Mouse (Mus musculus) embryonic facial prominence, embryonic 14.5 days (tissue): ENCODE data around the gene Syngr1. TPM values are rescaled to one million over a fixed set of nuclear protein-coding genes. Genes with fewer than 3 reads are reported as not detected.

Experiments
- ATAC-seq: fragments of 200-750 bp; cut with Nextera tagmentation; 2 replicates; pipeline ENCODE4 v1.8.0; 2017; ENCODE audit warnings: low read depth, moderate number of reproducible peaks, moderate TSS enrichment
- DNase-seq: peaks from one replicate; pipeline ENCODE4 v3.0.0-alpha.2; 2015; ENCODE audit warnings: low spot score
- H3K27ac ChIP-seq: fragments of 300-500 bp; sonication (generic); replicated peaks from 2 replicates; pipeline ENCODE4 v1.5.1; 2014; ENCODE audit warnings: low read depth, mild to moderate bottlenecking, low read length, moderate library complexity
- H3K27me3 ChIP-seq: fragments of 300-500 bp; sonication (generic); replicated peaks from 2 replicates; pipeline ENCODE4 v1.6.1; 2014; ENCODE audit warnings: low read length; ENCODE audit not compliant: control insufficient read depth, insufficient read depth
- H3K36me3 ChIP-seq: fragments of 300-500 bp; sonication (generic); 2 replicates; pipeline ENCODE4 v1.6.1; 2014; ENCODE audit warnings: low read length, mixed read lengths; ENCODE audit not compliant: control insufficient read depth, insufficient read depth
- H3K4me1 ChIP-seq: fragments of 300-500 bp; sonication (generic); 2 replicates; pipeline ENCODE4 v1.6.1; 2014; ENCODE audit warnings: antibody characterized with exemption, low read length; ENCODE audit not compliant: control insufficient read depth, insufficient read depth
- H3K4me2 ChIP-seq: fragments of 300-500 bp; sonication (generic); 2 replicates; pipeline ENCODE4 v1.6.1; 2014; ENCODE audit warnings: low read depth, mild to moderate bottlenecking, low read length, moderate library complexity, mixed read lengths
- H3K4me3 ChIP-seq: fragments of 300-500 bp; sonication (generic); 2 replicates; pipeline ENCODE4 v1.5.1; 2014; ENCODE audit warnings: low read depth, mild to moderate bottlenecking, low read length
- H3K9ac ChIP-seq: fragments of 300-500 bp; sonication (generic); 2 replicates; pipeline ENCODE4 v1.6.1; 2014; ENCODE audit warnings: low read depth, mild to moderate bottlenecking, low read length, moderate library complexity, mixed read lengths
- H3K9me3 ChIP-seq: fragments of 300-500 bp; sonication (generic); 2 replicates; pipeline ENCODE4 v1.6.1; 2016; ENCODE audit warnings: low read length; ENCODE audit not compliant: control insufficient read depth
- WGBS: fragments of 180-500 bp; shearing (Covaris S2); extraction: QIAGEN DNeasy Blood & Tissue Kit; methylation state at CpG from one replicate; pipeline ENCODE4 v1.1.7; 2014; 5-methylcytosine and 5-hydroxymethylcytosine counted together
- polyA plus RNA-seq: library from polyadenylated mRNA; unstranded; fragments of >200 nt; fragmentation: Nextera tagmentation; extraction: Ambion mirVana; gene quantifications from 2 replicates; pipeline ENCODE4 v1.2.1, GENCODE M21; 2014

The Syngr1 gene
- polyA plus RNA-seq, 1 experiment from 2014 or later: 10.3 TPM

DNA sequence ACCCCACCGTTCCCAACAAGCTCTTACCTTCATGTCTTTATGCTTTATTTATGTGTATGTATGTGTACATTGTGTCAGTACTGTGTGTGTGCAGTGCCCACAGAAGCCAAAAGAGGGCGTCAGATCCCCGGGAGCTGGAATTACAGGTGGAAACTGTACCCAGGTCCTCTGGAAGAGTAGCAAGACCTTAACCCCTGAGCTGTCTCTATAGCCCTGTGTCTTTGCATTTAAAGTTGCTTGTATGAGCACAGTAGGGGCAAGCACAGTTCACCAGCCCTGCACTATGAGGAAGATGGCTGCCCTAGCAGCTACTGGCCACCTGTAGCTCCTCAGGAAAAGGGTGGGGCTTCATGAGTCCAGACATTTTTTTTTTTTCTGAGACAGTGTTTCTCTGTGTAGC is 16.4 kb downstream of the Syngr1 start:
- H3K9me3 ChIP-seq: no peaks in the 10 kb centered on the region
- DNase-seq: no peak
- no peak for ATAC-seq
- no peak overlapping the region for H3K27ac ChIP-seq
- 94% methylated on average over 3 of the region's 3 CpGs for WGBS
- no peaks in the 10 kb centered on the region for H3K36me3 ChIP-seq
- no peaks in the 10 kb centered on the region for H3K27me3 ChIP-seq
- H3K4me2 ChIP-seq: no peak overlapping the region
- H3K4me3 ChIP-seq: no peak overlapping the region
- no peaks in the 10 kb centered on the region for H3K4me1 ChIP-seq
- H3K9ac ChIP-seq: no peak overlapping the region

DNA sequence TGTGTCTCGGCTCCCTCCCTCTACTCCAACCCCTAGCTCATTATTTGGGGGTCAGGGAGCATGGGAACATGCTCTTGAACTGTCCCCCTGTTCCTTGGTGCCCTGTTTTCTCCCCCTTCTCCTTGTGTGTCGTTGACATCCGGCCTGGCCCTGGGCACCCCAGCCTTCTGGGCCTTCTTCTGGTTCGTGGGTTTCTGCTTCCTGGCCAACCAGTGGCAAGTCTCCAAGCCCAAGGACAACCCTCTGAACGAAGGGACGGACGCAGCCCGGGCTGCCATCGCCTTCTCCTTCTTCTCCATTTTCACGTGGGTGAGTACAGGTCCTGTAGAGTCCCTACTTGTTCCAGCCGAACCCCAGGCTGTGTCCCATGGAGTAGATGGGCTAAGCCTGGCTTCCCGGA is 20.3 kb downstream of the Syngr1 start:
- H3K9ac ChIP-seq: 0 out of 2 replicates have a peak overlapping the region, but pooled peaks have one; percentile 6
- 78% methylated on average over 12 of the region's 12 CpGs for WGBS
- no peak overlapping the region for H3K27ac ChIP-seq
- no peaks in the 10 kb centered on the region for H3K9me3 ChIP-seq
- H3K4me1 ChIP-seq: no peaks in the 10 kb centered on the region
- H3K36me3 ChIP-seq: no peaks in the 10 kb centered on the region
- DNase-seq (no peak), ATAC-seq (no peak)
- H3K27me3 ChIP-seq: no peaks in the 10 kb centered on the region
- H3K4me2 ChIP-seq: no peak overlapping the region
- no peak overlapping the region for H3K4me3 ChIP-seq

DNA sequence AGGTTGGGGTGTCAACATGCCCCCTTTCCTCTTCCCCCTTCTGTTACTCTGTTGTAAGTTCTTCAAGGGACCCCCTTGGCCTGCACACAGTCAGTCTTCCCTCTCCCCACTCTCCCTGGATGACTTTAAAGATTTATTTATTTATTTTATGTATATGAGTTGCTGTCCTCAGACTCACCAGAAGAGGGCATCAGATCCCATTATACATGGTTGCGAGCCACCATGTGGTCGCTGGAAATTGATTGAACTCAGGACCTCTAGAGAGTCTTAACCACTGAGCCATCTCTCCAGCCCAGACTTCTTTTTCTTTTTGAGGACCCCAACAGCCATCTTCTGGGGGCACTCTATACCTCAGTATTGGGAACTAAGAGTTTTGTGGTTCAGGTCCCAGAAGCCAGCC is 21.4 kb downstream of the Syngr1 start:
- no peaks in the 10 kb centered on the region for H3K9me3 ChIP-seq
- 37% methylated on average over 2 of the region's 2 CpGs for WGBS
- H3K4me3 ChIP-seq: no peak overlapping the region
- no peaks in the 10 kb centered on the region for H3K27me3 ChIP-seq
- ATAC-seq: no peak
- H3K4me2 ChIP-seq: no peak overlapping the region
- no peak overlapping the region for H3K27ac ChIP-seq
- no peak overlapping the region for H3K9ac ChIP-seq
- no peaks in the 10 kb centered on the region for H3K36me3 ChIP-seq
- no peak for DNase-seq
- H3K4me1 ChIP-seq: no peaks in the 10 kb centered on the region

DNA sequence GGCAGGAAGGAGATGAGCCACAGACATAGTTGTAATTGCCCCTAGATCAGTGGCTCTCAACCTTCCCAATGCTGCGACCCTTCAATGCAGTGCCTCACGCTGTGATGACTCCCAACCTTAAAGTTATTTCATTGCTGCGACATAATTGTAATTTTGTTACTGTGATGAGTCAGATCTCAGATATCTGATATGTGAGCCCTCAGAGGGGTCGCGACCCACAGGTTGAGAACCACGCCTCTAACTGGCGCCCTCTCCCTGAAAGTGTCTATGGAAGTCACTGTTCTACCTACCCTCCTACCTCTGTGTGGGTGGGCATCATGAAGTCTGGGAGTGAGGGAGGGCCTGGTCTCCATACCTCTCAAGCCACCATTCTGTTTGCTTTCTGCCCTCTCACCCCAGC is 23.3 kb downstream of the Syngr1 start:
- H3K27ac ChIP-seq: no peak overlapping the region
- WGBS: 83% methylated on average over 7 of the region's 7 CpGs
- no peaks in the 10 kb centered on the region for H3K4me1 ChIP-seq
- no peak overlapping the region for H3K9ac ChIP-seq
- H3K4me3 ChIP-seq: no peak overlapping the region
- no peaks in the 10 kb centered on the region for H3K27me3 ChIP-seq
- DNase-seq: no peak
- ATAC-seq: no peak
- no peak overlapping the region for H3K4me2 ChIP-seq
- H3K9me3 ChIP-seq: no peaks in the 10 kb centered on the region
- no peaks in the 10 kb centered on the region for H3K36me3 ChIP-seq

DNA sequence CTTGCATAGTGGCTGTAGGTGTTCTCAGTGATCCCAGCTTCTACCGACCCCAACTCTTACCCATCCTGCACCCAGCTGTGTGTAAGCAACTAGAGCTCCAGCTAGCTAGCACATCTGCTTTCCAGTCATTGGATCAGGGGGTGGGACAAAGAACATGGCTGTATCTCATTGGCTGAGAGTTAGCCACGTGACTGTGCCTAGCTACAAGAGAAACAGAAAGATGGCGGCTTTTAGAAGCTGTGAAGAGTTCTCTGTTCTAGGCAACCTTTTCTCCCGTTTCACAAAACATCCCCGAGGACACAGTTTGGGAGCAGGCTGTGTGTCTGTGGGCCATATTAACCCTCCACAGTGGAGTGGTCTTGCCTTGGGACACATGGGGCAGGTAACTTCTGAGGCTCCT is 24.1 kb downstream of the Syngr1 start:
- Histone ChIP-seq H3K4me3 (no peak overlapping the region), H3K4me2 (no peak overlapping the region), H3K27ac (no peak overlapping the region), H3K36me3 (no peaks in the 10 kb centered on the region), H3K9ac (no peak overlapping the region), H3K4me1 (no peaks in the 10 kb centered on the region), H3K9me3 (no peaks in the 10 kb centered on the region), H3K27me3 (no peaks in the 10 kb centered on the region)
- no peak for DNase-seq
- WGBS: 59% methylated on average over 5 of the region's 5 CpGs
- ATAC-seq: no peak

DNA sequence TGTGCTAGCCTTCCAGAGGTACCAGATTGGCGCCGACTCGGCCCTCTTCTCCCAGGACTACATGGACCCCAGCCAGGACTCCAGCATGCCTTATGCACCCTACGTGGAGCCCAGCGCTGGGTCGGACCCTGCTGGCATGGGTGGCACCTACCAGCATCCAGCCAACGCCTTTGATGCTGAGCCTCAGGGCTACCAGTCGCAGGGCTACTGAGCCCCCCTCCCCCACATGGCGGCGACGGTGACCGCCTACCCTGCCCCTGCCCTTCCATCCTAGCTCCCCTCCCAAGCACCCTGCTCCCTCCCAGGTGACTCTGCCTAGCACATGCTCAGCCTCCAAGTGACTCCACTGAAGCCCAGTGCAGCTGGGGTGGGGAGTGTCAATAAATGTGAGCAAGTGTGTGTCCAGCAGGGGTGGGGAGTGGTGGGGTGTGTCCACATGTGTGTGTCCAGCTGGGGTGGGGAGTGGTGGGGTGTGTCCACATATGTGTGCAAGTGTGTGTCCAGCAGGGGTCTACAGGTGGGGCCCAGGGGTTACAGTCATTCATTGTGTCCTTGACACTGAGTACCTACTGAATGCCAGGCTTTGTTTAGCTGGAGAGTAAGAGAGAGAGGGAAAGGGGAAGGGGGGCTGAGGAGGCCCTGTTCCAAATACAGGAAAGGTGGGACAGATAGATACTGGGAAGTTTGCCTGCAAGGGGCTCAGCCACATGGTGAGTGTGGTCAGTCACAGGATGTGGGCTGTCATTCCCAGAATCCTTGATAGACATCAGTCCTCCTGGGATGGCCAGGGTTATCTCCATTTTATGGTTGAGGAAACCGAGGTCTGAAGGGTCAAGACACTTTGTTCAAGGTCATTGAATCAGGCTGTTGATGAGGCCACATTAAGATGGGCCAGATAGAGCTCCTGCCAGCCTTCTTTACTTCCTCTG is 25.0 kb downstream of the Syngr1 start:
- Histone ChIP-seq H3K9ac (no peak overlapping the region), H3K27ac (no peak overlapping the region), H3K4me1 (no peaks in the 10 kb centered on the region), H3K27me3 (no peaks in the 10 kb centered on the region), H3K4me2 (no peak overlapping the region), H3K9me3 (no peaks in the 10 kb centered on the region), H3K36me3 (no peaks in the 10 kb centered on the region), H3K4me3 (no peak overlapping the region)
- DNase-seq (no peak), ATAC-seq (no peak)
- WGBS: 76% methylated on average over 13 of the region's 13 CpGs

DNA sequence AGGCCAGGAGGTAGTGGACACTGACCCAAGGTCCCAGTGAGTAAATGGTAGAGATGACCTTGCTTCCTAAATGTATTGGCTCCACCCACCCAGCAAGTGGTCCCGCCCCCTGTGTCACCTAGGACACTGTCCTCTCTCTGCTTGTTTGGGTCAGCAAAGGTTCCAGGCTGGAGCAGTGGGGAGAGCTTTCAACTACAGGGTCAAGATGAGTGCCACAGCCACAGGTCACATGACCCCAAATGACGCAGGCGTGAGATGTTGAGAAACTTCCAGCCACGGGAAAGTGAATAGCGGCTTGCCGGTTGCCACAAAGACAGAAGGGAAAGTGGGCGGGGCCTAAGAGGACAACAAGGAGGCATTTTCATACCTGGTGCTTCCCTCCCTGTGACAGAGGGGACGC is 26.0 kb downstream of the Syngr1 start:
- Histone ChIP-seq H3K4me3 (no peak overlapping the region), H3K4me2 (no peak overlapping the region), H3K4me1 (no peaks in the 10 kb centered on the region), H3K36me3 (no peaks in the 10 kb centered on the region), H3K9me3 (no peaks in the 10 kb centered on the region), H3K27me3 (no peaks in the 10 kb centered on the region), H3K27ac (no peak overlapping the region), H3K9ac (no peak overlapping the region)
- ATAC-seq (no peak), DNase-seq (no peak)
- 70% methylated on average over 8 of the region's 8 CpGs for WGBS

DNA sequence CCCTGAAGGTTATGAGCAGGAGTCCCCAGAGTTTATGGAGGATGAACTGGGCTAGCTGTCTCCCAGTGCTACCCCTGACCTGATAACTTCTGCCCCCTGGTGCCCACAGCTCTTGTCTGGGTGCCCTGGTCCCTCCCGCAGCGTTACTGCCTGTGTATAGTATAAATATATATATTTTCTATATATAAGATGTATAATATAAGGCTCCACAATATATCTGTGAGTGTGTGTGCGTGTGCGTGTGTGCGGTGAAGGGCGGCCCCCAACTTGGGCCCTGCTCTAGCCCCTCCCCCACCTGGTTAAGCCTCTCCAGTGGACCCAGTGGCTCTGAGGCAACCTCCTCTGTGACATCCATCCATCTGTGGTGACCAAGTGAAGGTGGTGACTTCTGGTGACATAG is 27.9 kb downstream of the Syngr1 start:
- Histone ChIP-seq H3K9me3 (no peaks in the 10 kb centered on the region), H3K27me3 (no peaks in the 10 kb centered on the region), H3K4me1 (no peaks in the 10 kb centered on the region), H3K27ac (no peak overlapping the region), H3K9ac (no peak overlapping the region), H3K36me3 (no peaks in the 10 kb centered on the region), H3K4me3 (no peak overlapping the region), H3K4me2 (no peak overlapping the region)
- DNase-seq (no peak), ATAC-seq (no peak)
- 87% methylated on average over 6 of the region's 6 CpGs for WGBS

DNA sequence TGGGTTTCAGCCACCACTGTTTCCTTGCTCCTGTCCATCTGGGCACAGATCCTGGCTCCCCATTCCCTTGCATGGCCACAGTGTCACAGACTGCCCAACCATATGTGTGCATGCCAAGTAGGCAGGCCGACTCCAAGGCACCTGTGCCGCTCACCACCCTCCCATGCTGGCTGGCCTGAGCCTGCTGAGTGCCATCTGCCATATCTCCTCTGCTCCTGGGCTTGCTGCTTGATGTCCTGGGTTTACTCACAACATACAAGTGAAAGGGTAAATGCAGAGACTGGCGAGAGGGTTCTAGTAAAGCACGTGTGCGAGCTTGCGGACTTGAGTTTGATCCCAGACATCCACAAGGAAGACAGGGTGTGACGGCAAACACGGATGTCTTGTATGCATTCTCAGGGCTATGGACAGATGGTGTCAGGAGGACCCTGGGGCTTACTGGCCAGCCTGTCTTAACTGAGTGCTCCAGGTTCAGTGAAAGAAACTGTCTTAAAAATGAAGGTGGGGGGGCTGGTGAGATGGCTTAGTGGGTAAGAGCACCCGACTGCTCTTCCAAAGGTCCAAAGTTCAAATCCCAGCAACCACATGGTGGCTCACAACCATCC is 30.7 kb downstream of the Syngr1 start:
- Histone ChIP-seq H3K4me2 (no peak overlapping the region), H3K4me1 (no peaks in the 10 kb centered on the region), H3K27ac (no peak overlapping the region), H3K27me3 (no peaks in the 10 kb centered on the region), H3K36me3 (no peaks in the 10 kb centered on the region), H3K4me3 (no peak overlapping the region), H3K9me3 (no peaks in the 10 kb centered on the region), H3K9ac (no peak overlapping the region)
- ATAC-seq (no peak), DNase-seq (no peak)
- WGBS: 95% methylated on average over 9 of the region's 9 CpGs
